Mouse (Mus musculus) midbrain, embryonic 13.5 days (tissue): ENCODE results near the gene Pign. TPM values are rescaled to one million over a fixed set of nuclear protein-coding genes. Genes with fewer than 3 reads are reported as not detected.

Experiments used
- microRNA-seq: library from miRNA; unstranded; fragments of <30 nt; microRNA quantifications from one replicate; pipeline ENCODE4, GENCODE M21; 2016
- polyA plus RNA-seq: library from polyadenylated mRNA; unstranded; fragments of >200 nt; fragmentation: Nextera tagmentation; extraction: Ambion mirVana; gene quantifications from 2 replicates; pipeline ENCODE4 v1.2.1, GENCODE M21; 2015

Gene Pign
- polyA plus RNA-seq, 1 experiment from 2014 or later = 13.1 TPM

Small RNAs within 50 kb of the gene (microRNA-seq; reads per million reads assigned to microRNA genes)
- not detected for gene Gm22426

Other genes starting within 250 kb of the Pign start
- 40.8 and 42.8 TPM in 2 replicates for gene Relch, start 184 bp upstream of the Pign start, polyA plus RNA-seq
- 0.27 and 0.36 TPM in 2 replicates for gene Tnfrsf11a, start 117.0 kb upstream of the Pign start, polyA plus RNA-seq